Mouse (Mus musculus): ENCODE results near the gene Gtf2ird1.
"Not testable (repeated sequence)": the region's sequence is repeated elsewhere in the genome, so short reads cannot be mapped to it uniquely, and the experiment has no call there.

The Gtf2ird1 gene

DNA sequence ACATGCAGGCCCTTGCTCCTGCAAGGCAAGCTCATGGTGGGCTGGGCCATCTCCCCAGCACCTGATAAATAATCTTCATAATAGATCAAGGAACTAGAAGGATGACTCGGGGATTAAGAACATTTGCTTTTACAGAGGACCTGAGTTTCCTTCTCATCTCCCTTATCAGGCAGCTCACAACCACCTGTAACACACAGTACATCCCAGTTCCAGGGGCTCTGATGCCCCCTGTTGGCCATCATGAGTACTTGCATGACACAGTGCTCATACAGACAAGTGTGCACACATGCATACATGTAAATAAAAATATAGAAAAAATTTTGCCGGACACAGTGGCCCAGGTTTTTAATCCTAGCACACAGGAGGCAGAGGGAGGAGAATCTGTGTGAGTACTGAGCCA lies 17.4 kb upstream of the Gtf2ird1 start:
- DNase-seq (ENCODE audit: low spot score), result no peak

- no peak for DNase-seq (ENCODE audit: low spot score)
Measured at GRCm38 (mm10) chr5:134470538-134471169, 14.1 kb upstream of the Gtf2ird1 start.

DNA sequence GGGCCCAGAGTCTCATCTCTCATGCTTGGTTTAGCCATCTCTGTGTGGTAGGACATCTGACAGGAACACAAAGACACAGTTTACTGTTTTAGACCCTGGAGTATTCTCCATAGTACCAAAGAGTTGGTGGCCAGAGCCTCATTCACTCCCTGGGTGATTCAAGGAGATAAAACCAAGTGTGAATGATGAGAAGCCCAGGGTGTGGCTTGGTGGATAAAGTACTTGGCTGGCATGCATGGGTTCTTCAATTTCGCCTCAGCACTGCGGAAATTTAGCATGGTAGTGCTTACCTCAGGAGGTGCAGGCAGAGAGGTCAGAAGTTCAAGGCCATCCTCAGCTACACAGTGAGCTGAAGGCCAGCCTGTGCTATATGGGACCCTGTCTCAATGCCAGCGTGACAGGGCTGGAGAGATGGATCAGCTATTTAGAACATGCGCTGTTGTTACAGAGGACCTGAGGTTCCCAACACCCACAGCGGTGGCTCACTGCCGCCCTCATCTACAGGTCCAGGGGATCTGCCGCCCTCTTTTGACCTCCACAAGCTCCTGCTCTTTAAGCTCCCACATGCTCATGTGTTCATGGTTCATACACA lies 13.1 kb upstream of the Gtf2ird1 start:
- DNase-seq (ENCODE audit: low spot score), result no peak

GRCm38 (mm10) chr5:134468158-134468765 lies 11.7 kb upstream of the Gtf2ird1 start:
- DNase-seq (ENCODE audit: low spot score), result no peak

GRCm38 (mm10) chr5:134467030-134467549 lies 10.6 kb upstream of the Gtf2ird1 start:
- no peak for DNase-seq (ENCODE audit: low spot score)

GRCm38 (mm10) chr5:134466296-134467029 lies 9.9 kb upstream of the Gtf2ird1 start:
- DNase-seq (ENCODE audit: low spot score), result peak; percentile 68

DNA sequence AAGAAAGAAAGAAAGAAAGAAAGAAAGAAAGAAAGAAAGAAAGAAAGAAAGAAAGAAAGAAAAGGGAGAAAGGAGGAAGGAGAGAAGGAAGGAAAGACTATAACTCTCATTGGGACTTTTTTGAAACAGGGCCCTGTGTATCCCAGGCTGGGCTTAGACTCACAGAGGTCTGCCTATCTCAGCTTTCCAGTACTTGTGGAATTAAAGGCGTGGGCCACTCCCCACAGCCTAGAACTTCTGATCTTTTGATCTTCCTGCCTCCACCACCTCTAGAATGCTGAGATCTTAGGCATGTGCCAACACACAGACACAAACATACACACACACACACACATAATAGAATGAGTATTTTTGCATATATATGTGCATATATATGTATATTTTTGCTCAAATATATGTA lies 8.7 kb upstream of the Gtf2ird1 start:
- DNase-seq (ENCODE audit: low spot score), result no peak

GRCm38 (mm10) chr5:134464225-134464624 lies 7.7 kb upstream of the Gtf2ird1 start:
- DNase-seq (ENCODE audit: low spot score), result no peak

- DNase-seq (ENCODE audit: low spot score), result no peak
Measured at GRCm38 (mm10) chr5:134462731-134463130, 6.2 kb upstream of the Gtf2ird1 start.

DNA sequence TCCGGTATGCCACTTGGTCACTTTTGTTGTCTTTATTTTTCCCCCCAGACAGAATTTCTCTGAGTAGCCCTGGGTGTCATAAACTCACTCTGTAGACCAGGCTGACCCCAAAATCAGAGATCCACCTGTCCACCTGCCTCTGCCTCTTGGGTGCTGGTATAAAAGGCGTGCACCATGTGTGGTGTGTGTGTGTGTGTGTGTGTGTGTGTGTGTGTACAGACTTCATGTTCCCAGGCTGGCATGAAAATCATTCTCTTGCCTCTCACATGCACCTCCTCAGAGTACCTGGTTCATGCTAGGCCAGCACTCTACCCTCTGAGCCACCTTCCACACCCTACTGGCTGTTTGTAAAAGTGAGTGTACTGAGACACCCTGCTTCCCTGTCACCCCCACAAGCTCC lies 5.8 kb upstream of the Gtf2ird1 start:
- no peak for DNase-seq (ENCODE audit: low spot score)

GRCm38 (mm10) chr5:134460546-134460945 lies 4.0 kb upstream of the Gtf2ird1 start:
- DNase-seq (ENCODE audit: low spot score), result no peak

DNA sequence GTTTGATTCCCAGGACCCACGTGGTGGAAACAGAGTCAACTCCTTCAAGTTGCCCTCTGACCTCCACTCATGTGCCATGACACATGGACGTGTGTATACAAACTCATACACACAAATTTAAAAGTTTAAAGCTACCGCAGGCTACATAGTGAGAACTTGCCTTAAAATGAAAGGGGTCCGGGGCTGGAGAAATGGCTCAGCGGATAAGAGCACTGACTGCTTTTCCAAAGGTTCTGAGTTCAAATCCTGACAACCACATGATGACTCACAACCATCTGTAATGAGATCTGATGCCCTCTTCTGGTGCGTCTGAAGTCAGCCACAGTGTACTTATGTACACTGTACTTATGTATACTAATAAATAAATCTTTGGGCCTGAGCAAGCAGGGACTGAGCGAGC lies 2.6 kb upstream of the Gtf2ird1 start:
- no peak for DNase-seq (ENCODE audit: low spot score)

- no peak for DNase-seq (ENCODE audit: low spot score)
Measured at GRCm38 (mm10) chr5:134458416-134458815, 1.9 kb upstream of the Gtf2ird1 start.

- DNase-seq (ENCODE audit: low spot score), result no peak
Measured at GRCm38 (mm10) chr5:134457371-134457770, 855 bp upstream of the Gtf2ird1 start.

DNA sequence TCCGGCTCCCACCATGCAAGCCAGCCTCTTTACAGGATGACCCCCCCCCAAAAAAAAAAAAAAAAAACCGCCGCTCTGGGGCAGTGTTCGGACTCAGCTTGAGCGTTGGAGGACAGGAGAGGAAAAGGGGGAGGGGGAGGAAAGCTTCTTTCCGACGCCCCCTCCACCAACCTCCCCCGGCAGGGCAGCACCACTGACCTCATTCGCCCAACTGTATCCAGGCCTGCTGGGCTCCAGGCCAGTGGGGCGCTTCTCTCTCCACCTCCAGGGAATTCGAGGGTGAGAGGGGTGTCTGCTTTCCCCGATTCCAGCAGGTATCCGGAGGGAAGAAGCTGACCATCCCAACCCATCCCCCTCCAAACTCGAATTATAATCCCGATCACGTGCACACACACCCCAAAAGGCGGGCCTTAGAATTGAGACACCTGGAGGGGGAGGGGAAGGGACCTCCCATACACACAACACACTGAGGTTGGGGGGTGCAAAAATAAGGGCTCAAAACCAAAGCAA lies 547 bp downstream of the Gtf2ird1 start:
- DNase-seq (ENCODE audit: low spot score), result peak; percentile 67

DNA sequence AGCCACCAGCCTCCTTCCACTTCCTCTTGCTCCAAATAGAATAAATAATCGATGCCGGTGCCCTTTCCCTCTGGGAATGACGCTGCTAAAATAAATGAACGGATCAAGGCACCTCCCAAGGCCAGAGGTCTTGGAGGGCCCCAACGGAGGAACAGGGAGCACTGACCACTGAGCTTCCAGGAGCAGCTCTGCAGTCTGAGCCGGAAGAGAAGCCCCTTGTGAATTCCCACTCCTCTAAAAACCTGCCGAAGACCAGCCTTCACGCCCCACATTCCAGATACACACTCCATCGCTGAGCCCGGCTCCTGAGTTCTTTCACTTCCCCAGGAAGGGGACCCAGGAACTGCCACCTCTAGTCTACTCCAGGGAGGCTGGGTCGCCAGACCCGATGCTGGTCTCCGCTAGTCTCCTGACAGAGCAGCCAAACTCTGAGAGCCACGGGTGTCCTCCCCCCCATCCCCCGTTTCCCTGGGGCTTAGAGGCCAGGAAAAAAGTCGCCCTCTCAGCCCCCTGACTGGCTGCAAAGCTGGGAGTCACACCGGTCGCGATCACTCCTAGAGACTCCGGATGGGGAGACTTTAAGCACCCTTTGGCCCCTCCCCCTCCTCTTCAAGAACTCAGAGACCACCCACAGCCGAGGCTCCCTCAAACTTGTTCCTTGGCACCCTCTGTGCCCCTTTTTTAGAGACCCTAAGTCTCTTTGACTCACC lies 1.2 kb downstream of the Gtf2ird1 start:
- DNase-seq (ENCODE audit: low spot score), result peak; percentile 65

DNA sequence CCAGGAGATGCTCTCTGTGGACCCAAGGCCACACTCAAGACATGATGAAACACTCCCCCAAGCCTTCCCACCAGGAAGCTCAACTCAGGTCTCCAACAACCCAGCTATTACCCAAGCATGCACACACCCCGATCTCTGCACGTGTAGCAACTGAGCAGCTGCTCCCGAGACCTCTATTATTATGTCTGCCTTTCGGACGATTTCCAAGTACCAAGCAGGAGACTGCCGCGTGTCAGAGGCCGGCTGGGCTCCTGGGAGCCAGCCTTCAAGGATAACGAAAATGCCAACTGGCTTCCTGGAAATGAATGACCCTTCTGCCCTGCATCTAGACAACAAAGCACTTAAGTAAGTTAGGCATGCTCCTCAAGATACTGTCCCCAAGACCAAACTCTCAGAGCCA lies 2.1 kb downstream of the Gtf2ird1 start:
- no peak for DNase-seq (ENCODE audit: low spot score)

DNA sequence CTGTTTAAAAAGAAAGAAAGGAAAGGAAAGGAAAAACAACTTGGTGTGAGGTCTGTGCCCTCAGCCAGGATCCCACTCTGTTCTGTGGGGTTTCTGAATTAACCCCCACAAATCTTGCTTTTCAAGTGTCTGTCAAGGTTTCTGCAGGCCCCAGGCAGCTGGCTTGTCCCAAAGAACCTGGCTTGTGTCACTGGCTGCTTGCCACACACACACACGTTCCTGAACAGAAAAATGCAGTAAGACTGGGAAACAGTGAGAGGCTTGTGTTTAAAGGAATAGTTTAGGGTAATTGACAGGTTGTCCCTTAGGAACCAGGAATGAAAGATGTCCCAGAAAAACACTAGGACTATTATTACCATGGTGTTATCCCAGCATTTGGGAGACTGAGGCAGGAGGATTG lies 2.9 kb downstream of the Gtf2ird1 start:
- DNase-seq (ENCODE audit: low spot score), result no peak

DNA sequence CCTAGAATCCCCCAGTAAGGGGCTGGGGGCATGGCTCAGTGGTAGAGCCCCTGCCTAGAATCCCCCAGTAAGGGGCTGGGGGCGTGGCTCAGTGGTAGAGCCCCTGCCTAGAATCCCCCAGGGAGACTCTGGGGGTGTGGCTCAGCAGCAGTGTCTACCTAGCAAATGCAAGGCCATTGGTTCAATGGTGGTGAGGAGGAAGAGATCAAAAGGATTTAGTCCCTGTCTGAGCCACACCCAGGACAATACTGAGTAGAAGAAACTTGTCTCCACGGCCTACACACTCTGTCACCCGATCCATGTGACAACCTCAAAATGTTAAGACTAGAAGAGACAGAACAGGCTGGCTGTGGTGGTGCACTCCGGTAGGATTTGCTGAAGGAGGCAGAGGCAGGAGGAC lies 9.8 kb downstream of the Gtf2ird1 start:
- not testable (repeated sequence) for DNase-seq (ENCODE audit: low spot score)

- no peak for DNase-seq (ENCODE audit: low spot score)
Measured at GRCm38 (mm10) chr5:134445895-134446294, 10.6 kb downstream of the Gtf2ird1 start.

GRCm38 (mm10) chr5:134445208-134445831 lies 11.2 kb downstream of the Gtf2ird1 start:
- no peak for DNase-seq (ENCODE audit: low spot score)
